Mouse (Mus musculus) testis, adult 2 months (tissue): Measurements from ENCODE around the gene Tmem178b.

Experiments used
- CTCF ChIP-seq: fragments of 200-500 bp; IDR thresholded peaks from 2 replicates; pipeline ENCODE4 v1.5.1; 2012; ENCODE audit warnings: low read depth, mild to moderate bottlenecking, inconsistent platforms, low read length, moderate library complexity; ENCODE audit not compliant: control insufficient read depth, insufficient read depth, insufficient replicate concordance
- POLR2A ChIP-seq: fragments of 200-500 bp; IDR thresholded peaks from 2 replicates; pipeline ENCODE4 v1.6.1; 2012; ENCODE audit warnings: low read depth, mild to moderate bottlenecking, inconsistent platforms, low read length, moderate library complexity; ENCODE audit not compliant: control insufficient read depth

GRCm38 (mm10) chr6:39870271-39871135 lies 2.6 kb upstream of the Tmem178b start:
- TF ChIP-seq CTCF (no peak), POLR2A (no peak)
